Mouse (Mus musculus): ENCODE measurements at regions not wholly inside any gene's neighbourhood (a gene's known extent, or its start where the extent isn't known, plus 50 kb on each side); places are given as distances from the start of the nearest gene placed in this dataset.

DNA sequence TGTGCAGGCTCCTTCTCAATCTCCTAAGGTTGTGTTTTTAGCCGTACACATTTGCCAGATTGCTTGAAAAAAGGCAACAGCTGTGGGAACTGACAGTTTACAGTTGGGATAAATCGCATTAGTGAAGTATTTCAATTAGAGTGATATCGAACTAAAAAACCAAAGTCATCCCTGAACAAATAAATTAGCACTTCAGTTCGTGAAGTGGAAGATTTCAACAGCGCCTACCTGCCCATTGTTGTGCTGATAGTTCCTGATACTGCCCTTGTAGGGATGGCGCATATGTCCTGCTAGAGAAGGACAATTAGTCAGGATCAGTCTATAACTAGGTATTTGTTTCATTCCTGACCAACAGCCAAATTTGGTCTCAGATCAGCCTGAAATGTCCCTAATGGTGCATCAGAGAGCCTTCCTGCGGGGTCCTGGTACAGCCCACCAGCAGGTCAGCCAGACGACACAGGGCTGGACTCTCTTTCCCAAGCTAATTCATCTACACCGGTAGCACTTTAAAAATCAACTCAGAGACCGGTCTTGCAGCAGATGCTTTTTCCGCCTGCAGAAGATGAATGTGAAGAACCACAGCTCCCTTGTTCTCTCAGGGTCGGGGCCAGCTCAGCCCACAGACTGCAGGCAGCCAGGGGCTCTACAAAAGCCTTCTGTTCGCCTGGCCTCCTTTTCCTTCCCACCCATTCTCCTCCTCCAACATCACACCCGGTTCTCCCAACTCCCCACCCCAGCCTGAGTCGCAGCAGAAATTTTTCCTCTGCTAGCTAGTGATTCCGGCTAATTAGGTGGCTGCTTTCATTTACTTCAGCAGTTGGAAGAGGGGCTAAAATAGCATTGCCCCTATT, 146.1 kb downstream of the Psat1 start:
- no peak for DNase-seq (ENCODE audit: low read depth, low spot score)

DNA sequence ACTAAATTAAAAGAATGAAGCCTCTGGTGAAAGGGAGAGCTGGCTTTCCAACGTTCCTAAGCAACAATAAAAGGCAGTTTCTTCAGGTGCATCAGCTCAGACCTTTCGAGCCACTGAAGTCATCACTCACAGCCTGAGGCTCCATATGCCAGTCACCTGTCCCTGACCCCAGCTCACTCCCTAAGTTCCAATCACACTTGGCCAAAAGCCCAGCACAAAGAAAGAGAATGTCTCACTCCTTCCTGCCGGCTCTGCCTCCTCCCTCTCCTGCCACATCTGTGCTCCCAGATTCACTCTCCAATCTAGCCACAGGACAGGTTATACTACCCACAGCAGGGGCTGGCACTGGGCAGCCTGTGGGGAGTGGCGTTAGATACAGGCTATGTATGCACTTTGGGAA, 150.7 kb downstream of the Psat1 start:
- DNase-seq (ENCODE audit: low read depth, low spot score) = no peak

DNA sequence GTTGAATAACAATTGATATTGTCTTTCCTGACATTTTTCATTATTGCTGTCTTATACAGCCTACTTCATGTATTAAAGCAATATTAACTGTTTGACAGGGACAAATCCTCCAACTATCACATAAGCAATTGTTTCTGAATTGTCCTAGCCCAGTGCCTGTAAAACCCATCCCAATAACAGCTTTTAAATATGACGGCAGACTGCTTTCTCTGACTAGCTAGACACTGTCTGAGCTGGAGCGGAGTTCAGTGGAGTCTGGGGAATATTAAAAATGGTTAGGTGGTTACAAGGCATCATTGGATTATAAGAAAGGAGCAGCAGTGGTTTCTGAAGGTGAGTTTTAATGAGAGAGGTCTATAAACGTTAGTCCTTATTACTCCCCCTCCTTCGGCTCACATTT, 155.2 kb downstream of the Psat1 start:
- DNase-seq (ENCODE audit: low read depth, low spot score) = no peak

DNA sequence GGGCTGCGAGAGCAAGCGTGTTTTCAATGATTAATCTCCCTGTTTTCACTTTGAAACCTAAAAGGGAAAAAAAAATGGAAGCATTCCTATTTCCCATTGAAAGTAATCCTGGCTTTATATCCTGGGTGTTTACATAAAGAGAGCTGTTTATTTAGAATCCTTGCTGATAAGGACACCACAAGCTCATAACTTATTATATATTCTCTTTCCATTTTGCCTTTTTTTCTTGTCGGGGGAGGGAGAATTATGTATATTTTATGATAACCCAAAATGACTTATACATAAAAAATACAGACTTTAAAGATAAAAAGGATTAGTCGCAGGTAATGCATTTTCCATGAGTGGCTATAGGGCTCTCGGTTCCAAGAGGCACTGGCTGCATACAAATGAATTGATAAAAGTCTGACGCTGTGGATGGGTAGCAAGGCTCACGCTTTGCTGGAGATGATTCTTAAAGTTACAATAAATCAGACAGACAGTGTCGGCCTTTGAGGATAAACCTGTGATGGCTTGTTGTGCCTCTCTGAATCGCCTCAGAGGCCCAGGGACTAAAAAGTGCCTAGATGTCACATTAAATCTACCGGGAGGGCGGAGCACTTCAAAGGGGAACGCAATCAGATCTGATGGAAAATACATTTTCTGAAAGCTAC, 155.7 kb downstream of the Psat1 start:
- no peak for DNase-seq (ENCODE audit: low read depth, low spot score)

DNA sequence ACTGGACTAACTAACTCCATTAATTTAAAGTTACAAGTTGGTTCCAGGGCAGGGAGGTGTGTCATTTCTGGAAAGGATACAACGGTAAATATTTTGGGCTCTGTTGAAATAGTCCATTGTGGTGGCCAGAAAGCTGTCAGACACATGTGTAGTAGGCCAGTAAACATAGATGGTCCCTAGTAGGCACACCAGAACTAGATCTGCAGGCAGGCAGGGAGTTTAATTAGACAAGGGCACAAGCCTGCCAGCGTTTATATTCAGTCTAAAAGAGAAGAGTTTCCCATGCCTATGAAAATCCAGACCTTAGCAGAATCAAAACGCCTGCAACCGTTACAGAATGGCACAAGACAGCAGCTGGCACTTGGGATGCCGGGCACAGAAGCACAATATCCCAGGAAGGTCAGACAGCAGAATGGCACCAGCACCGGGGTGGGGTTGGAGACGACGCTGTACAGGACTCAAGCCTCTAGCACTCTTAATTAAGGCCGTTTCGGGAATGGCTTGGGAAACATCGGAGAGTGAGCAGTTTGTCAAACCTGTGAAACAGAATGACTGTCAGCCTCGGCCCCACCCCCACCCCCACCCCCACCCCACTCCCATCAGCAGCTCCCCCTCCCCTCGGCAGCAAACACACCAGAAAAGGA, 156.4 kb downstream of the Psat1 start:
- no peak for DNase-seq (ENCODE audit: low read depth, low spot score)

DNA sequence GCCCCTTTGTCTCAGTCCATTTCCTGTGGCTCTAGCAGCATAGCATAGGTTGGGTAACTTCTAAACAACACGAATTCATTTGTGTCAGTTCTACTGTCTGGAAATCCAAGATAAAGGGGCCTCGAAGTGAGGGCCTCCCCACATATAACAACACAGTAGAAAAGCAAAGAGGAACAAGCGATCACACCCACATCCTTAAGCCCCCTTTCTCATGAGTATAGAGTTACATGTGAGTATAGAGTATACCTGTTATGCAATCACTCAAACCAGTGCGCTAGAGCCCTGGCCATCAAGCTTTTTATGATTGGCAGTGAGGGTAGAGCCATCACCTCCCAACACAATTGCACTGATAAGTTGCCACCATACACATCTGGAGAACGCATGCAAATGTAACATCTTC, 157.4 kb downstream of the Psat1 start:
- no peak for DNase-seq (ENCODE audit: low read depth, low spot score)

DNA sequence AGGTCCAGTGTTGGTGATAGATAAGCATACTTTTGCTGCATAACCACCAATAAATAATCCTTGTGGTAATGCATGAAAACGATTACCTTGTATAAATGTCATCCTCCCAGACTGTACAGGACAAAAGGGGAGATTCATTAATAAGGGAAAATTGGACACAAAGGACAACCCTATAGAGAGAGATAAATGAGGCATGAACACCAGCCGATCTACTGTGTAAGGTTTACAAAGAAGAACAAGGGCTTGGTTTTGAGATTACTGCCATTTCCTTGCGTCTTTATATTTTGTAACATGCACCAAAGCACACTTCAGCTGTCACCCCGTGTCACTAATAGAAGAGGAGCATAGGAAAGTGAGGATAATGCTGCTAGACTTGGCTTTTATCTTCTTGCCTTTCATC, 162.5 kb downstream of the Psat1 start:
- no peak for DNase-seq (ENCODE audit: low read depth, low spot score)

DNA sequence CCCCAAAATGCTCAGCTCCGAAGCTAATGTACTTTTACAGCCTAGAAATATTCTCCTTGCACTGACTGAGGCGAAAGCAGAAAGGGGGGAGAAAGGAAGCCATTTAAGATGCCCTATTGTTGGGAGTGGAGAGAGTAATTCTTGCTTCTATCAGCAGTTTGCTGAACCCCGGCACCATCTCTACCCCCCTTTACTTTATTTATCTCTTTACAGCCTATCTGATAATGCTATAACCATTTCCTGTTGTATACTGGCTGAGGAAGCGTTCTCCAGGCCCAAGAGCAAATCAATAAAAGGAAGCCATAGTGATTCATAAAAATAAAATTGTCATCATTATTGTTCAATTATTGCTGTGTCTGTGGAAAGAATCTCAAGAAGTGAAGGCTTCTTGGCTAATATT, 177.5 kb downstream of the Psat1 start:
- DNase-seq (ENCODE audit: low read depth, low spot score) = no peak

DNA sequence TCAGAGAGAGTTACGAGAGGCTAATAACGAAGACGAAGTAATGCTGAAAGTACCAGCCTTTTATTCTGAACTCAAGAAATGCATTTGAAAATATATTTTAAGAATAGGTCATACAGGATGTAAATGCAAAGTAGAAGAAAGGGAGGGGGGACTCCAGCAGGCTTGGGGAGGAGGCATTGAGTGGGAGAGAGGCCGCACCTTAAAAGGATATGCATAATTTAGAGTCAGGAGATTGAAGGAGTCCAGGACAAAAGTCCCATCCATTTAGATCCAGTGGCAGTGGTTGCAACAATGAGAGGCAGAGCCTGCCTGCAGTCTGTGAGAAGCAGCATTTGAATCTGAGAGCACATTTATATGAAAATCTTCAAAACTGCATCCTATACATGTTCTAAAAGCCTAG, 186.1 kb downstream of the Psat1 start:
- no peak for DNase-seq (ENCODE audit: low read depth, low spot score)

DNA sequence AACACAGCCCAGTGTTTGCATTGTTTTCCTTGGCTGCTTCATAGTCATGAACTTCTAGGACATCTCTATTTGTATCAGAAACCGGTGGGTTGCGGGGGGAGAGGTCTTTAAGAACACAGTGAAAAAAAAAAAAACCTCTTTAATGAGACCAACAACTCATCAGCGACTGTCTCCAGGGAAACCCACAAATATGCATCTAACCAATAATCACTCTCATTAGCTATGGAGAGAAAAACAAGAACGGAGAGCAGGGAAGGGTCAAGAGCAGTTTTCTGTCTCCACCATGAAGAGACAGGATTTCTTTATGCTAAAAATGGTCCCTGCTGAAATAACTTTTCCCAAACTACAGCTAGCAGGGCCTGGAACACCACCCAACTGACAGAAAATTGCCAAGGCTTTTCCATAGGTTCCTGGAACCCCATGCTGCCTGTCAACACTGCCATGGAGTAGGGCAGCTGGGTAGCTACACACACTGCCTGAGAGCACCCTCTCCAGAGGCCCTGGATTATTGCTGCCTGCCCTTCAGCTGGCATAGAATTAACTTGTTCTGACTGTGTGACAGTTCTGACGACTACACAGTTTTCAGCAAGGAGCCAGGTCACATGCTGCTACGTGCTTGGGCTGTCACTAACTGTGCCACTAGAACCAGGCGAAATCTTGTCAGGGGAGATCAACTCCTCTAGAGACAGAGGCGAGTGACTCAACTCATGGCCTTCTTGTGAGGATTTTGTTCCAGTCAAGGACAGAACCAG, 201.9 kb downstream of the Psat1 start:
- no peak for DNase-seq (ENCODE audit: low read depth, low spot score)

DNA sequence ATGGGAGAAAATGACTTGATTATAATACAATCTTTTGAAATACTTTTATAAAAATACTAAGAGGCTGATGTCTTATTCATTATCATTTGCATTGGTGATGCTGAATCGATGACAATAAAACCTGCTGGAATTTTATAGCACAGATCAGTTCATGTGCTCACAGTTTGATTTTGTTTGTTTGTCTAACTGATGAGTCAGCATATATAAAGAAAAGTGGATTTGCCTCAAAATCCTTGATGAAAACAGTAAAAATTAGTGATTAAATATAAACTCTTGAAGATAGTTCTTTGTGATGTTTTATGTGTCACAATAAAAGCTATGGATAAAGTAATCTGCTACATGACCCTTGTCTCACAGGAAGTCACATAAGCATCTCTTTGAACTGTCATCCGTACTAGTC, 210.9 kb downstream of the Psat1 start:
- DNase-seq (ENCODE audit: low read depth, low spot score) = no peak

DNA sequence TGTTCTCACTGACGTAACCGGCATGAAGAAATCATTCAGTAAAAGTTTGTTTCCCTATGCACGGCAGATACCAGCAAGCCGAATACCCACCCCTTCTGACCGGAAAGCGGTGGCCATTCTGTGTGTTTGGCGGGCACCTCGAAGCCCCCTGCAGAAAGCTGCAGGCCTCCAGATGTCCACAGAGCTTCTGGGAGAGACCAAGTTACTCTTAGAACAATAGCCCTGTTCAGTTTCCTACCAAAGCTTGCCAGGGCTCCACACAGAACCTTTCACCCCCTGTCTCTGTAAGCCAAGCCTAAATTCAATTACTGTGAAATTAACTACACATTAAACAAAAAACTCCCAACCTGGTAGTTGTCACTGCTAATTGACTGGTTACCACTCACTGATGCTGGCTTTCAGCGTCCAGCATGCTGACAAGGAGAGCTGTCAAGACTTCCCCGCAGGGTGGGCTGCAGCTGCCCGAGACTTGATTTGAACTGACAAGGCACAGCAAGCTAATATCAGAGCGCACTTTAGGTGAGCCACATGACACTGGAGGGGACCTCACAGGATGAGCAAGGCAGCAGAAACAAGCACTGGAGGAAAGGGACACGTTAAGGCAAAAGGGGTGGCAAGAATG, 220.2 kb downstream of the Psat1 start:
- no peak for DNase-seq (ENCODE audit: low read depth, low spot score)

DNA sequence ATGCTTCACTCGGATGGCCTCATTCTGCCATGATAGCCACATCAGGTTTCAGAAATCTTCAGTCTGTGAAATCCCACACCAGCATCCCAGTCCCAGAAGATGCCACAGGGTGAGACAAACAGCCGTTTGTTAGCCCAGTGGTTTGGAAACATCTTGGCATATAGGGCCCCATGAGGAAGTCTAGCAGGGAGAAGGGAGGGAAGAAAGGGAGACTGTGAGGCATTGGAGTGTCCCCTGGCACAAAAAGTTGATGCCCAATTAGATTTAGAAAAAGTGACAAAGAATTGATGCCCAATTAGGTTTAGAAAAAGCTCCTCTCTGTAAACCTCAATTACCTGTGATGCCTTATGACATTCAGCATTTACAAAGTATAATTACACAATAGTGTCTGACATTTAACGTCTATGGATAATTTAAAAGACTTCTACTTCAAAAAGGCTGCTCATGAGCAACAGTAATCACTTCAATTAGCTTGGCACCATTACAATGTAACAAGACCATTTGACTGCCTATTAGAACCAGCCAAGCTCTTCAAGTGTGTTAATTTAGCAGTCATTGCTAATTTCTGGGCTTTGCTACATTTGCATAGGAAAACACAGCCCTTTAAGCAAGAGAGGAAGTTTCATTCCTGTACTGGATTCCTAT, 254.6 kb downstream of the Psat1 start:
- DNase-seq (ENCODE audit: low read depth, low spot score) = no peak

DNA sequence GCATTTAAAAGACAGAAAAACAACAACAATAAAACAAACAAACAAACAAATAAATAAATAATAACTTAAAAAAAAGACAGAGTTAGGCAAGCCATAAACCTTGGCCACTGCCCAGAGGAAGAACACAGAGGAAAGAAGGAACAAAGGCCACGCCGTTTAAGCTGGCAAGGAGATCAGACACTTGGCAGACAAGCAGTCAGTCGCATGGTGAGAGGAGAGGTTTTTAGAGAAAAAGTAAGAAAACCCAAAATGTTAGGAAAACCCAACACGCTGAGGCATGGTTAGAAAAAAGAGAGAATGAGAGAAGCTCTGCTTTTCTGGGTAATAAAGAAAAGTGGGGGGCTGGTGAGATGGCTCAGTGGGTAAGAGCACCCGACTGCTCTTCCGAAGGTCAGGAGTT, 277.1 kb downstream of the Psat1 start:
- no peak for DNase-seq (ENCODE audit: low read depth, low spot score)

DNA sequence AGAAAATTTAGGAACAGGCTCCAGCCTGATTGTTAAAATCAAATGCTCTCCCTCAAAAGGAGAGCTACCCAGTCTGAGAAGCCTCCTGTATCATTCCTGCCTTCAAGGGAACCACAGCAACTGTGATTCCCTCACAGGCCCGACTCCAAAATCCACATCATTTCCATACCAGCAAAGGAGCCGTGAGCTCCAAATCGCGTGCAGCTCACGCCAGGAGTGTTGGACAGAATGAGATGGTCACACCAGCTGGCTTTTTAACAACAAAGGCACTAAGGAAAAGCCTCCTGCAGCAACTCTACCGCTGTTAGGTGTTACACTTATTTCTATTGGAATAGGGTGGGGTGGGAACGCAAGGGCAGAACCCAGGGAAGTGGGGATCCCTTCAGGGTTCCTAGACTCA, 277.6 kb downstream of the Psat1 start:
- DNase-seq (ENCODE audit: low read depth, low spot score) = no peak

DNA sequence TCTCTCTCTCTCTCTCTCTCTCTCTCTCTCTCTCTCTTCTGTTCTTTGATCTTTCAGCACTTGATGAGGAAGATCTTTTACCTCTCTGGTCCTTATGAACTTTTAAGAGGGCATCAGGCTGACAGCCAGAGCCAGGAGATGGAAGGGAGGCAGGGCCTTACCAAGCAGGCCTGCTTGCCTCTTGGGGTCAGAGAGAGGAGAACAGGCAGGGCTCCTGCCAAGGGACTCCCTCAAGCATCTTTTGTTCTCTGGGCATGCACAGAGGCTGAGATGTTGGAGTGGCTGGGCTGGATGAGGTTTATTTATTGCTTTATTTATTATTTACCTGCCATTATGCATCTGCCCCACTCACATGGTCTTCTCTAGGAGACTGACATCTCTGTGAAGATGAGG, 278.5 kb downstream of the Psat1 start:
- DNase-seq (ENCODE audit: low read depth, low spot score) = no peak

DNA sequence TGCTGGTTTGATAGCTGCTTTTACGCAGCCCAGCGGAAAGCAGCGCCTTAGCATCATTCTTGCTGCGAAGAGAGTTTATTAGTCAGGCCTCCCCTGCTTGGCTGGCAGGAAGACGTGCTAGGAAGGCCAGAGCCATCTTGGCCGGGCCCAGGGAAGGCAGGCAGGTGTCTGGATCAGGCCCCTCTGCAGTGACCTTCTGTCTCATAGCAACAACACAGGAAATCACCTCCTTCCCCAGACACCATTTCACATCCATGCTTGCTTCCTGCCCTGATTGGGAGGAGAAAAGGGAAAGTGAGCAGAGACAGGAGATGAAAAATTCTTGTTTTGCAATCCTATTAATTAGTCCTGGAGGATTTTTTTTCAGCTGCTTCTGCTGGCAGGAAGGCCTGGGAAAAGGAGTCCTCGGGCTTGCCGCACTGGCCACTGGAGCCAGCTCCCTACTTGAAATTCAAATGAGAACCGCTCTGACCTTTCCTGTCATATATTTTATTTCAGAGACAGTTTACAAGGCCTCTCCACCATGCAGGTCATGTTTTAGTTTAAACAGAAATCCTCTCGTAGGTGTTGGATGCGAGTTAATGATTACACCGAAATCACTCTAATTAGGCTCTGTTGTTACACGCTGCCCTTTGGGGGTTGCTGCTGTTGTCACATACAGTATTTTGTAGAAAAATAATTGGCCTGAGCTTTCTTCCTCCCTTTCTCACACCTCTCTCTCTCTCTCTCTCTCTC, 279.1 kb downstream of the Psat1 start:
- no peak for DNase-seq (ENCODE audit: low read depth, low spot score)

DNA sequence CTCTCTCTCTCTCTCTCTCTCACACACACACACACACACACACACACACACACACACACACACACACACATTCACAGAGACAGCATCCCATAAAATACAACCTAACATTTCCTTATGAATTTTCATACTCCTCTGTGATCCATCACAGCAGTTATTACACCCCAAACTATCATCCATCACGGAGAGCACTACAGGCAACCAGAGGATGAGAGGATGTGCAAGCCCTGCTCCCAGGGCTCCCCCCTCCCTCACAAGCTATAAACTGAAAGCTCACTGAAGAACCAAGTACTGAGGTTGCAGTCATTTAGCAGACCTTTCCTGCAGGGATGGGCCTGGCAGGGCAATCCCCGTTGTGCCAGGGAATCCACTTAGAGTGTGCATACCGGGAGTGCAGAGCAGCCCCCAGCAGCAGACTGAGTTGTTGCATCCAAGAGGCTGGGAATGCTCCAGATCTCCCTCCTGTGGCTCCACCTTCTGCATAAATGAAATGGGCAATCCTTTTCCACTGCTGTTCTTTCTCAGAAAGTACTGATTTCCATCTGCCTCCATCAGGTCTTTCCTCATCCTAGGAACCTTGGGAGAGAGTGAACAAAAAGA, 283.4 kb downstream of the Psat1 start:
- DNase-seq (ENCODE audit: low read depth, low spot score) = no peak

DNA sequence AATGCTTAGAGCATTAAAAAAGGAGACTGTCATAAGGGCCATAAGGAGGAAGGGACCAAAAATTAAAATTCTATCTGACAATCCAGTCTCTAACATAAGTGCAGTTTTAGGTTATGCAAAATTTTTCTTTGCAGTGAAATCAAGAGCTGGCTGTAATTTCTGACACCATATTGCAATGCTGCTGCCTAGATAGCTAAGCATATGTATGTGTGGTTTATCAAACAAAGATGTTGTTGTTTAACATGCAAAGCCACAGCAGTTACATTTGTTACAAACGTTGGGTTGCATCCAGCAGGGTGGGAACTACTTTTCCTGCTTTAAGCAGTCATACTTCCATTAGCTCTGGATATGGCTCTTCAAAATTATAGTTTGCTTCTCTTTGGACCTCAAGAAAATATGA, 288.5 kb downstream of the Psat1 start:
- DNase-seq (ENCODE audit: low read depth, low spot score) = no peak

DNA sequence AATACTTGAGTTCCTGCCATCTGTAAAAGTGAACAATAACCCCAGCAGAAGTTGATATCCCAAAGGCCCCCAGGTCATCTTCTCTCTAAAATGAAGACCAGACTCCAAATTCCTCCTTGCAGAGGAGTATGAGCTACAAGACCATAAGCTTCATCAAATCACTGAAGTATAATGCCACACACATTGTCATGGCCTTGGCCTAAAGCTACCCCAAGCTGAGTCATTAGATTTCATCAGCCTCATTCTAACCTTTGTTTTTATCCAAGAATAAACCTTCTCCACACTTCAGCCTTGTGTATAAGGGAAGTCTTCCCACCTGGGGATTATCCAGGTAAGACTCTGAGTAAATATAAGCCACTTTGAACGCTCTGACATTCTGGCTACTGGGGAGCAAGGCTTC, 289.3 kb downstream of the Psat1 start:
- DNase-seq (ENCODE audit: low read depth, low spot score) = no peak

Data from WW6 (cell line).